Mouse (Mus musculus) layer of hippocampus, adult 18-20 months (tissue): ENCODE results near the gene Arhgef10l. TPM values are rescaled to one million over a fixed set of nuclear protein-coding genes. Genes with fewer than 3 reads are reported as not detected.

ENCODE experiments used
- DNase-seq, 2 experiments: peaks; one replicate each; pipeline ENCODE4 v3.0.0; 2022; ENCODE audit warnings: low spot score in 2 of 2
- total RNA-seq, 2 experiments: library from RNA; stranded (reverse); gene quantifications; 2 replicates each; pipeline ENCODE4 v1.2.3; 2021

Arhgef10l gene
- total RNA-seq, 2 experiments from 2014 or later = 37.0 to 45.2 TPM

DNA sequence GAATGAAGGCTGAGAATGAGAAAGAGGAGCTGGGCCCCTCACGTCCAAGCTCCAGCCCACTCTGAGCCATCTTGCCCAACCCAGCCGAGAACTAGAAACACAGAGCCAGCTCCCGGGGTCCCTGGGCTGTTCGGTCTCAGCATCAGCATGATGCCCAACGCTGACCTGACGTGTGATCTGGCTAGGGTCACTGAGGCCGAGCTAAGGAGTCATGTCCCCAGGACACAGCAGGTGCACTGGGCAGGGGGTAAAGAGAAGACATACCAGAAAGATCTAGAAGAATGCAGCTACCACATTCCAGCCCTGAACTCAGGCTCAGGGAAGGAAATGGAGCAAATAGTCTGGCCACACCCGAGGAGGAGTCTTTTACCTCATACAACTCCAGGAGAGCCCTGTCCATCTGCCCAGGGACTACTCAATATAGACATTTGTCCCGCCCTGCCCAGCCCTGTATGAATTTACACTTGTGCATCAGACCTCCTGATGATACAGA, 57.5 kb downstream of the Arhgef10l start:
- no peak for DNase-seq

DNA sequence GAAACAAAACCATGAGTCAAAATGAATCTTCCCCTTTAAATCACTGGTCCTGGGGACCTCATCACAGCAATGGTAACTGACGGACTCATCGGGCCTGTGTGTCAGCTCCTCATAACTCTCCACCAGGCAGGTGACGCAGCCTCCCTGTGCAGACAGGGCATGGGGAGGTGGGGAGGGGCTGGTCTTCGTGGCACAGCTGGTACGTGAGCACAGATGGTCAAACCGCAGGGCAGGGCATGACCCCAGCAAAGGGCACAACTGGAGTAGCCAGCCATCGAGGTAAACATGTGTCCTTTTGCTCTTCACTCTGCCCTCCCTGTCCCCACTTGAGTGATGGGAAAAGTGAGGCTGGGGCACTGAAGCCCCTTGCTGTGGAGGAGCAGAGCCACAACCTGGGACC, 59.0 kb downstream of the Arhgef10l start:
- DNase-seq = no peak

DNA sequence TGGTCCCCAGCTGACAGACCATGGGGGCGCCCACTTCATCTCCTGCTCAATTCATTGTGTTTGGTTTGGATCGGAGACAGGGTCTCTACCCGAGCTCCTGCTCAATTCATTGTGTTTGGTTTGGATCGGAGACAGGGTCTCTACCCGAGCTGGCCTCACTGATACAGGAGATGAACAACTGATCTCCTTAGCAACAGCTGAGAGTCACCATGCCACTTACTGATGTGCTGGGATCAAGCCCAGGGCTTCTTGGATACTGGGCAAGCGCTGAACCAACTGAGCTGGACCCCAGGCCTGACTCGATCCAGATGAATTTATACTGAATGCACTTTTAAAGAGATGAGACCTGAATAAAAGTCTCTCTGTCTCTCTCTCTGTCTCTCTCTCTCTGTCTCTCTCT, 59.6 kb downstream of the Arhgef10l start:
- no peak for DNase-seq

DNA sequence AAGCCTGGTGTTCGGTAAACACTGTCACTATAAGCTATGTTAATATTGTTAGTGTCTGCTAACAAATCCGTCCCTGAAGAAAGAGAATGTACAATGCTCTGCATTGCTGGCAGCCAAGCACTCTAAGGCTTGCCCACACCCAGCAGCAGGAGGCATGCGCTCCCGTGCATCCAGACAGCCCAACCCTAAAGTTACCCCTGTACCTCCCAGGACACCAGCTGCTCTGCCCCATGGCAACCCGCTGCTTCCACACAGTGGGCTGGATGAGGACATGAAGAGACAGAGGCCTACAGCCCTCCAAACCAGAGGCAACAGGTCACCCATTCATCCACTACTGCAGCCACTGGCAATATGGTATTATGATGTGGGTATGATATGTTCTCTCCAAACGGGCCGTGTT, 60.0 kb downstream of the Arhgef10l start:
- no peak for DNase-seq

DNA sequence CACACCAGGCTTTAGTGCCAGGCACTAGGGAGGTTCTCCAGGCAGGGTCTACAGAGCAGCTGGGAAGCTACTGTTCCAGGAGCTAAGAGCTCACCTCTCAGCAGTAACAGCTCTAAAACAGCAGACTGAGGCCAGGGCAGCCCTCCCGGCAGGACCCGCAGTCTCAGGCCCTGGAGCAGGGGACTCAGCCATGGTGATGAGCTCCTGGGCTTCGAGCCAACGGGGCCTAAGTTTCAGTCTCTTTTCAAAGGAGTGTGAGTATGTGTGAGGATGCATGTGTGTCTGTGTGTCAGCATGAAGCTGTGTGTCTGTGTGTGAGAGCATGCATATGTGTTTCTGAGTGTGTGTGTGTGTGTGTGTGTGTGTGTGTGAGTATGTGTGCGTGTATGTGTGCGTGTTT, 60.6 kb downstream of the Arhgef10l start:
- no peak for DNase-seq

DNA sequence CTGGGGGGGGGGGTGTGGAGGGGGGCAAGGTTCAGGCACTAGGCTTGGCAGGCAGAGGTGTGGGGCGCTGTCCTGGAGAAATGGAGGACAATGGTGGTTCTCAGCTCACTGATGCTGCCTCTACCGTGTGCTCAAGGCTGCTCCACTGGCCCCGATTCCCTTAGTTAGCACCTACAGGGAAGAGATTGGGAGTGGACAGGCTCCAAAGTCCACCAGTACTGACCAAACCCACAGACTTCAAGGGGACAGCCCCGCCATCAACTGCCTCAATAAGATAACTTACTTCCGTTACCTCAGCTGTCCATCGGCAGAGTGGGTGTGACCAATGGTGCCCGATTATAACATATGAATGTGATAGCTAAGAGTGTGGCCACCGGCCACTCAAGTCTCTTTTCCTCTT, 61.3 kb downstream of the Arhgef10l start:
- DNase-seq = no peak

DNA sequence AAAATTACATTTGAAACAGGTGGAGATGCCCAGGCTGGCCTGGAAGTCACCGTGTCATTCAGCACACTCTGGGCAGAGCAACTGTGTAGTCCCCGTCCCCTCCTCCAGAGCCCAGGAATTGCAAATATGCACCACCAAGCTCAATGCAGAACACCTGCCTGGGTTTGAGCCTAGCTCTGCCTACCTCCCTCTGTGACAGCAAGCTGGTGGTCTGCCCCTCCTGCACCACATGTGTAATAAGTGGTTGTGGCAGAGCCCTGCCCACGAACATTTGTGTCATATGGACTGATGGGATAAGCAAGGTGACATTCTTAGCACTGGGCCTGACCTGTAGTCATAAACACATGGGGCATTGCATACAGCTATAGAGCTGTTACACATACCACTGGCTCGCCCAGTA, 63.8 kb downstream of the Arhgef10l start:
- DNase-seq = no peak

DNA sequence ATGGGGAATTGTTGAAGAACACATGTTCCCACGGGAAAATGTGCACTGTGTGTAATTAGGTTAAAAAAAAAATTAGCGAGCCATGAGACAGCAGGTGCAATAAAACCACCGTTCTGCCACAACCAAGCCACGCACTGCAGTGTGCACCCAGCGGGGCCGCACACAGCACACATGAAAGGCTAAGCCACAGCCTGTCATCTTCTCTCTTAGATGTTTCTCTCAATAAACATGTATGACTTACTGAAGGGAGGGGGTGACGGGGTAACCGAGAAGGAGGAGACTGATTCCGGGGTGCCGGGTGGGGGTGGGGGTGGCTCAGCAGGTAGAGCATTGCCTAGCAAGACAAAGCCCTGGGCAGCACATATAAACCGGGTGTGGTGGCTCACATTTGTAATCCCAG, 64.7 kb downstream of the Arhgef10l start:
- DNase-seq = no peak

DNA sequence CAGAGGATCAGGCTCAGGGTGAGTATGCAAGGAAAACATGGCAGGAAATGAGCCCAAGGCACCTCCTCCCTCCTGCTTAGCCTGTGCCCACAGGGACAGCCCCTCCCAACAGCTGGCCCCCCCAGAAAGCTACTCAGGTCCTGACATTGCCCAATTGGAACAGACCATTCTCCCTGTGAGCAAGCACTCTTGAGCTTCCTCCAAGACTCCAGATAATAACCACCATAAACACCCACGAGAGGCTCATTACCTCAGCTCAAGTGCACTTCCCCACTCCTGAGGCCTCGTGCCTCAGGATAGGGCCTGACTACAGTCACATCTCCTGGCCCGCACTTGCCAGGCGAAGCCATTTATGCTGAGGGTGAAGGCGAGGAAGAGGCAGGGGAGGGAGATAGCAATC, 67.0 kb downstream of the Arhgef10l start:
- DNase-seq = no peak

DNA sequence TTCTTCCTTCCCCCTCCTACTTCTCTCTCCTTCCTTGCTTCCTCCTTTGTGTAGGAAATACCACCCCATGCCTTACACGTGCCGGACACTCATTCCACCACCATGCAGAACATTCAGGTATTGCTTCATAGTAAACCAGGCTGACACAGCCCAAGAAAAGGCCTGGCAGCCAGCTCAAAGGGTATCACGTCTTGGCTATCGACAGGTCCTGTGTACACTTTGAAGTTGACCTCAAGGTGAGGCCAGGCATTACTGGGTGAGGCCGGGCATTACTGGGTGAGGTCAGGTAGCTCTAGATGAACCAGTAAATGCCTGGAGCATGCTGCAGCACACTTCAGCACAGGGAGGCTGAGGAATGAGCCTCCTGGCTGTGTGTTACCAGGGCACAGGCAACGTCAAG, 67.9 kb downstream of the Arhgef10l start:
- DNase-seq = no peak

DNA sequence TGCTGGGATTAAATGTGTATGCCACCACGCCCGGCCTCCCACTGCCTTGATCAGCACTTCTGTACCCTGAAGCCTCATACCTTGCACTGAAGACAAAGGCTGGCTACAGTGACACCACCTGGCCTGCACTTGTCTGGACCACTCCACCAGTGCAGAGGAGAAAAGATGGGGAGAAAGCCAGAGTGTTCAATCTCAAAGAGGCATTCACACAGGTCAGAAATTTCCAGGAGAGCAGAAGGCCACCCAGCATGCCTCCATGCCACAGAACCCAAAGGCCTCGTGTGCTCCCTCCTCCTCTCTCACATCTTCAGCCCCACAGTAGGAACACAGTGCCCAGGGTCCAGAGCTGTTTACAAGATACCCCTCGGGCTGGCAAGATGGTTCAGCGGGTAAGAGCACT, 68.4 kb downstream of the Arhgef10l start:
- no peak for DNase-seq

DNA sequence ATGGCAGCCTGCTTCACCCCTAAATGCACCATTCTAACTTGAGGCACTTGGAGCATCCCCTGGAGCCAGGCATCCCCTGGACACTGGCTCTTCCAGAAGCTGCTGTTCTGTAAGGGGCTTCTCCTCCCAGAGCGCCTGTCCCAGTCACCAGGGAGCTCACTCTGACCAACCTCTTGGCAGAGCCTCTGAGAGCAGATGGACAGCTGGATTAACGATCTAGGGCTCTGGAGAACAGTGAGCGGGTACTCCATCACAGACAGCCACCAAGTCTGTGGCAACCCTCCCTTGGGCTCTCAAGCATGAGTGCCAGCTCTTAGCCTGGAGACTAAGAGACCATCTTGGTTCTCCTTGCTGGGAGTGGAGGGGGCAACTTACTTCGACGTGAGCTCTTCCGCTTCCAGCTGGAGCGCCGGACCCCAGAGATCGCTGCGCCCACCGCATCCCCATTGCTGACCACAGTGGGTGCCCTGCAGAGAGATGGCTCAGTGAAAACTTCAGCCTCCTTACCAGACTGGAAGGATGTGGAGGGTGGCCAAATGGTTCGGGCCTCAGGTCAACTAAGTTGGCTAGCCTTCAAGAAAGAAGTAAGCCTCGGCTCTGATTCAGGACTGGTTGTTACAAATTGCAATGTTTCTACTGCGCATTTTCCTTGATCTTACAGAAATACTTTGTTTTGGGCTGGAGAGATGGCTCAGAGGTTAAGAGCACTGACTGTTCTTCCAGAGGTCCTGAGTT, 71.9 kb downstream of the Arhgef10l start:
- DNase-seq = no peak

DNA sequence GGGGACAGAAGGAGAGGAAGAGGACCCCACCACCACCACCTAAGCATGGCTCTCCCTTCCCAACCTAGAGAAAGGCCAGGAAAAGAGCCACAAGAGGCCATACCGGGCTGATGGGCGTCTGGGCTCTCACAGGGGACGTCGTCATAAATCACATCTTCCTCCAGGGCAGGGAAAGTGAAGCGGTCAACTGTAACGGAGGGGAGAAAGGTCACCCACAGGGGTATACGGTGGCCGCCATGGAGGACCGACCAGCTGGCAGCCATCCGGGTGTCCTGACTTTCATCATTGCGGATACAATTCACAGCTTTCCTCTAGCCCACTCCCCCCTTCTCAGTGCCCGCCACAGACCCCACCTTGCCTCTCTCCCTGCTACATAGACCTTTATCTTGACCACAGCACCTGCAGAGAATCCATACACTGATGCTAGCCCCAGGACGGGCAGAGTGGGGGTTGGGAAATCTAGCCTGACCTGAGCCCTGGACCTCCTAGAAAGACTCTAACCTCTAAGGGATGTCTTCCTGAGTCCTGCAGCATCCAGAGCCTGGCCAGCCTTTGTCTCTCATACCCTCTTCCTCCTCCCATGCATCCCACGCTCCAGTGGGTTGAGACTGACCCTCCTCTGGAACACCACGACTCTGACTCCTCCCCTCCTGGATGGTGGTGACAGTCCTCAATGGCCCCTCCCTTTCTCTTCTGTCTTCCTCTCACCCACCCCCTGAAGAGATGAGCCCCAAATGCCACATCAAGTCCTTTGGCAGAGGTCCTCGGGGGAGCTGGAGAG, 72.6 kb downstream of the Arhgef10l start:
- no peak for DNase-seq

DNA sequence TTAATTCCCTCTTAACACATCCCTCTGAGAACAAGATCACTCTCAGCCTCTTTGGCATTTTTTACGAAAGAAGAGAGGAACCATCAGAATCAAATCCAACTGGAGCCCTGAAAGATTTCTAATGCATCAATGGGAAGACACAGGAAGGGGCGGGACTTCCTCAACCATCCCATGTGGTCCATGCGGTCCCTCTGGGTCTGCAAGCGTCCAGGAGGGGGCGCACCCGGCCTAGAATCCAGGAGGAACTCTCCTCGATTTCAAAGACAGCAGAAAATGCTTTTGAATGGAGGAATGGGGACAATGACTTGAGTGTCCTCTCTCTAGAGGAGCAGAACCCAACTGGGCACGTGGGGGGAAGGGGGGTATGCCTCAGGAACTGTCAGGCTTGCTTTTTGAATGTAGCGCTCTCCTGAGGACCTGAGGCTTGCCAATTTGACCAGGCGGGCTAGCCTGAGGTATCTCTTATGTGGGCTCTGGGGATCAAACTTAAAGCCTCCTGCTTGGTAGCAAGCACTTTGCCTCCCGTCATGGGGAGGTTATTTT, 73.5 kb downstream of the Arhgef10l start:
- DNase-seq = peak; percentile 46 to 84

DNA sequence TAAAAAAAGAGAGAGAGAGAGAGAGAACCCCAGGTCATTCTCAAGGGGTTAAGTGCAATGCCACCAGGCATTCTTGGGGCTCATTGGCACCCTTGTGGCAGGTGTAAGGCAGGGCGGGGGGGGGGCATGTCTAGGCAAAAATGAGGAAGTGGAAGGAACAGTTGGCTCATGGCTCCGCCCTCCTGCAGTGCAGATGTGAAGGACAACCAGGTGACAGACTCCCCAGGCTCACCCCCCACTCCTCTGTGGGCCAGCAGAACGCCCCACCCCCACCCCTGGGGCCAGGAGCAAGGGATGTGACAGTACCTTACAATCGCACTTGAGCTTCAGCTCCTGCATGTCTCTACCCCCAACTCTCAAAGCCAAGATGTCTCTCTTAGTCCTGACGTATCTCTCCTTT, 79.3 kb downstream of the Arhgef10l start:
- DNase-seq = no peak

DNA sequence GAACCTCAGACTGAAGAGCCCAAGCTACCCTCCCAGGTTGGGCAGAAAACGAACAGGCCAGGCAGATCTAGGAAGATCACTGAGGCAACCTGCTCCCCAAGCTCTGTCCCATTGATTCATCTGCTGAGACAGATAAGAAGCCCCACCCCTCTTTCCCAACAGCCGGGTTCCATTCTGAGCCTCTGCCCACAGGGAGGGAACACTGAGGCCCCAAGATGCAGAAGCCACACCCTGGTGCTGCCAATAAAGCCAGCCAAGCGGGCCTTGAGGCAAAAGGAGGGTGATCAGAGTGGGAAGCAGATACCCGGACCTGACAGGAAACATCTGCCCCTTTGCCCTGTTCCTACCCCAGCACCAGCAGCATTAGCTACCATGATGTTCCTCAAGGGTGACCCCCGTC, 81.6 kb downstream of the Arhgef10l start:
- no peak for DNase-seq

DNA sequence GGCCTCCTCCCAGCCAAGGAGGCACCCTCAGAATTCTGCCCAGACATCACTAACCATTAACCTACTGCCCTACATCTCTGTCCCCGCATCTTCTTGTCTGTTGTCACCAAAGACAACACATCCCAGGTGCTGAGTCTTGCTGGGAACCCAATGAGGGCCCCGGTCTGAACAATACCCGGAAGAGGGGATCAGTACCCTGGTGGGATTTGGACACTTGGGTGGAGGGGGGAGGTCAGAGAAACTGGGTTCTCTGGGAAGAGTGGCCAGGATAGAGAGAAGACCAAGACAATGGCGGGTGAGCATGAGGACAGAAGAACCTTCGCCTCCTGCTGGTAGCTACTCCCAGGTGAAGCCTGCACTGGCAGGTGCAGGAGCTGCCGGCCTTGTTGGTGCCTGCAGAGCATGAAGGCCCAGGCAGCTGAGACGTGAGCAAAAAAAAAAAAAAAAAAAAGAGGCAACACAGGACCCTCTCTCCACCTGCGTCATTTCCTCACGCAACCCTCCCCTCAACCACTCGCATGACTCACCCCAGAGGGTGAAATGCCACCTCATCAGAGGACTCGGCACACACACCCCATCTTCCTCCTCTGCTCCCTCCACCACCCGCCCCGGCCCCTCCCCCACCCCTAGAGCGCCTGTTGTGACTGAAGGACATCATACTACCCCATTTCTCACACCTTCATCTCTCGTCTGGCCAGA, 83.3 kb downstream of the Arhgef10l start:
- no peak for DNase-seq

DNA sequence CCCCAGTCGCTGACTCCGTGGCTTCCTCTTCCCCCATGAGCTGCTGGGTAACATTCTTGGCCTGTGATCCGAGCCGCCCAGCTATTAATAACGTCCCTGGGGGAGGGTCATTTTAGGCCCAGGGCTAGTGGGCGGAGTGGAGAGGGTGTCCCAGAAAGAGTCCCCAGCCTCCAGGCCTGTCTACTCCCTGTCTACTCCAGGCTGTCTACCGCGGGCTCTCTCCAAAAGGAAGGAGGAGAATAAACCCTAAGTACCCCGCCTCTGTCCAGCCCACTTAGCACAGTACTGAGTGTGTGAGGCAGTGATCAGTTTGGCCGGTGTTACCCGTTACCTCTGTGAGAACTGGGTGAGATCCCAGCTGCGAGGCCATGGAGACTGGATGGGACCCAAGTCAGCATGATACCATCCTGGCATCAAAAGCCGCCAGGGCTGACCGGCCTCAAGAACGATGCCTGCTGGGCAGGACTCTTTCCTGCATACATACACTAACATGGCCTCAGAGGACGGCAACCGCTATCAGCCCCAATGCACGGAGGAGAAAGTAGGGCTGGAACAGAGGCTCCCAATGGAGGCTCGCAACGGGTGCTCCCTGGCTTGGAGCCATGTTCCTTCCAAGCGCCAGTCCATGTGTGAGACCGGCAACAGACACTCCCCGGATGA, 84.0 kb downstream of the Arhgef10l start:
- no peak for DNase-seq

DNA sequence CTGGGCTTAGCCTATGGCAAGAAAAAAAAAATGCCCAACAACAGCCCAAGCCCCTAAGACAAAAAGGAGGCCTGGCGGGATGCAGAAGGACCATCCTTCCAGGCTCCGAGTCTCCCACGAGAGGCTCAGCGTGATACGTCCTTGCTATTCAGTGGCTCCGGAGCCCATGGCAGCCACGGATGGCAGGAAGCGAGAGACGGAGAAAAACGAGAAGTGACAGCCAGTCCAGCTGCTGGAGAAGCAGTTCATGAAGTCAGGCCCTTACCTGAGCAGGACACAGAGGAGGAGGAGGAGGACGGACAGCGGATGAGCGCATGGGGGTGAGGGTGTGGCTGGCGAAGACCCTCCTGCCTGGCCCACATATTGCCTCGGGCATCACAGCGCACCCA, 84.5 kb downstream of the Arhgef10l start:
- no peak for DNase-seq

DNA sequence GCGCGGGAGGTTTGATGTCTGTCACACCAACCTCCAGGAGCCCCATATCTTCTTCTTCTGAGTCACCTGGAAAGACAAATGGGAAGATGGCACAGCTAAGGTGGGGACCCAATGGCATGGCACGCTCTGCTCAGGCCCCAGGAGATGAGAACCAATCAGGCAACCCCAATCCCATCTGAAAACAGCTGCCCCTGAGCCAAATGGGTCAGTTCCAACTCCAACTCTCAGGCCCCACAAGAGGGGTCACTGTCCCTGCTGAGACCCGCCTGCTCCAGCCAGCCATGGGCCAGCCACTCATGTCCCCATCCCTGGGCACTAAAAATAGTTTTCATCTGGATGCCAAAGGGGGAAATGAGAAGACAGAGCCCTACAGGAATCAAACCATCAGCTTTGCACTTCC, 84.9 kb downstream of the Arhgef10l start:
- no peak for DNase-seq

DNA sequence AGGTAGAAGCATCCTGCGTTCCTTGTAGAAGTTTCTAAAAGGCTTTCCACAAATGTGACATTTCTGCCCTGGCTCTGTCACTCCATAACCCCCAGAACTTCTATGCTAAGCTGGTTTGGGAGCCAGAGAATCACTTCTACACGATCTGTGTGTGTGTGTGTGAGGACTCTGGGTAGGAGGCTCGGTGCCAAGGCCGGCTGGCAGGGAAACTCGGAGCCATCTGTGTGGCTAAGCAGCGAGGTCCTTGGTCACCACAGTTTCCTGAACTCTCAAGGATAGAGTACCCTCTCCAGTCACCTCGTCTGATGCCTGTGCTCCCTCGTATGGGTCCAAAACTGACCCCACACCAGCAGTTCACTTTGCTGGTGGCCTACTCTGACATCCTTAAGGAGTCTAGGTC, 86.2 kb downstream of the Arhgef10l start:
- DNase-seq = no peak
